Mouse (Mus musculus) heart, embryonic 14.5 days (tissue): ENCODE results near the gene Dcx. TPM values are rescaled to one million over a fixed set of nuclear protein-coding genes. Genes with fewer than 3 reads are reported as not detected.

Experiments
- ATAC-seq: fragments of 200-750 bp; cut with Nextera tagmentation; 2 replicates; pipeline ENCODE4 v1.8.0; 2017; ENCODE audit warnings: low read depth, moderate TSS enrichment; ENCODE audit not compliant: insufficient number of reproducible peaks, insufficient read depth, low FRiP score
- H3K27ac ChIP-seq, 2 experiments: fragments of 200-500 bp in 1 of 2; fragments of 300-500 bp in 1 of 2; sonication (generic) in 1 of 2; replicated peaks in 1 of 2; 2 replicates each; pipeline ENCODE4 v1.5.1; 2012 to 2014; ENCODE audit warnings: low read depth in 2 of 2, low read length in 2 of 2, control low read depth in 1 of 2, mild to moderate bottlenecking in 1 of 2, mixed read lengths in 1 of 2; ENCODE audit not compliant: control insufficient read depth in 1 of 2, insufficient read depth in 1 of 2
- H3K27me3 ChIP-seq: fragments of 300-500 bp; sonication (generic); 2 replicates; pipeline ENCODE4 v1.6.1; 2014; ENCODE audit warnings: mild to moderate bottlenecking, low read length, control low read depth; ENCODE audit not compliant: control insufficient read depth, insufficient read depth
- H3K36me3 ChIP-seq: fragments of 300-500 bp; sonication (generic); 2 replicates; pipeline ENCODE4 v1.6.1; 2014; ENCODE audit warnings: mild to moderate bottlenecking, control low read depth, low read length, mixed read lengths; ENCODE audit not compliant: control insufficient read depth, insufficient read depth
- H3K4me1 ChIP-seq, 2 experiments: fragments of 200-500 bp in 1 of 2; fragments of 300-500 bp in 1 of 2; sonication (generic) in 1 of 2; 2 replicates each; pipeline ENCODE4 v1.6.1; 2012 to 2014; ENCODE audit warnings: low read length in 2 of 2, control low read depth in 1 of 2, mixed read lengths in 1 of 2; ENCODE audit not compliant: control insufficient read depth in 2 of 2, insufficient read depth in 2 of 2
- H3K4me2 ChIP-seq: fragments of 300-500 bp; sonication (generic); 2 replicates; pipeline ENCODE4 v1.6.1; 2014; ENCODE audit warnings: mild to moderate bottlenecking, low read length
- H3K4me3 ChIP-seq, 2 experiments: fragments of 200-500 bp in 1 of 2; fragments of 300-500 bp in 1 of 2; sonication (generic) in 1 of 2; 2 replicates each; pipeline ENCODE4 v1.5.1; 2012 to 2014; ENCODE audit warnings: low read length in 2 of 2, mild to moderate bottlenecking in 2 of 2, control low read depth in 1 of 2, low read depth in 1 of 2, moderate library complexity in 1 of 2; ENCODE audit not compliant: control insufficient read depth in 1 of 2, insufficient read depth in 1 of 2
- H3K9ac ChIP-seq: fragments of 300-500 bp; sonication (generic); 2 replicates; pipeline ENCODE4 v1.6.1; 2014; ENCODE audit warnings: mild to moderate bottlenecking, low read length
- H3K9me3 ChIP-seq: fragments of 300-500 bp; sonication (generic); 2 replicates; pipeline ENCODE4 v1.6.1; 2016; ENCODE audit warnings: low read length, control low read depth; ENCODE audit not compliant: control insufficient read depth
- WGBS: fragments of 180-500 bp; shearing (Covaris S2); extraction: QIAGEN DNeasy Blood & Tissue Kit; methylation state at CpG from one replicate; pipeline ENCODE4 v1.1.7; 2014; 5-methylcytosine and 5-hydroxymethylcytosine counted together
- polyA plus RNA-seq: library from polyadenylated mRNA; unstranded; fragments of >200 nt; fragmentation: Nextera tagmentation; extraction: Ambion mirVana; gene quantifications from 2 replicates; pipeline ENCODE4 v1.2.1, GENCODE M21; 2014

The Dcx gene
- 0.18 and 0.47 TPM in 2 replicates for polyA plus RNA-seq

DNA sequence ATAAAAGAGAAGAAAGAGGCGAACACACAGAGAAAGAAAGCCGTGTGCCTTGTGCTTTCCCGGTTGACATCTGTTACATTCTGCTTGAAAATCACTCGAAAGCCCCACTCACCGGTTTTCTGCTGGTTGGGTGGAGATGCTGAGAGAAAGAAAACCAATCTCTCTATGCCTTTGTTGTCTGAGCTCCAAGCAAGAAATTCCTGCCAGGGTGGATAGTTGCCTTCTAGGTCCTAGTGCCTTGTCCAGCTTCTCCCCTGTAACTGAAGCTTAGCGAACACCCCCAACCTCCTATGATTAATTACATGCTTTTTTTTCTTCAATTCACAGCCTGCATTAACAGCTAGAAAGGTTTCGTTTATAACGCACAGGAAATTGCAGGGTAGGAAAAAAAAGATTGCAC lies at the start of gene Dcx:
Gene Dcx, minus strand, starts transcription at position 354 of the 400 bp plus-strand sequence.
- H3K9me3 ChIP-seq, result no peaks in the 10 kb centered on the region
- no peaks in the 10 kb centered on the region for H3K27me3 ChIP-seq
- H3K27ac ChIP-seq, result no peak within 1 kb of the TSS
- no peak within 1 kb of the TSS for H3K9ac ChIP-seq
- WGBS, result 60% methylated on average over 8 of the region's 8 CpGs
- no peaks in the 10 kb centered on the region for H3K36me3 ChIP-seq
- no peak for ATAC-seq
- H3K4me3 ChIP-seq, result no peak within 1 kb of the TSS
- no peak within 1 kb of the TSS for H3K4me2 ChIP-seq
- H3K4me1 ChIP-seq, result no peaks in the 10 kb centered on the region

- H3K9me3 ChIP-seq, result no peaks in the 10 kb centered on the region
- no peak overlapping the region for H3K27ac ChIP-seq
- WGBS, result 62% methylated on average over 6 of the region's 6 CpGs
- no peak overlapping the region for H3K4me3 ChIP-seq
- no peak overlapping the region for H3K9ac ChIP-seq
- H3K4me2 ChIP-seq, result no peak overlapping the region
- no peaks in the 10 kb centered on the region for H3K36me3 ChIP-seq
- ATAC-seq, result no peak
- H3K27me3 ChIP-seq, result no peaks in the 10 kb centered on the region
- no peaks in the 10 kb centered on the region for H3K4me1 ChIP-seq
Observed at GRCm38 (mm10) chrX:143966249-143966648, 33.1 kb upstream of the Dcx start.

- no peaks in the 10 kb centered on the region for H3K27me3 ChIP-seq
- H3K4me2 ChIP-seq, result no peak overlapping the region
- H3K27ac ChIP-seq, result no peak overlapping the region
- no peak overlapping the region for H3K9ac ChIP-seq
- ATAC-seq, result no peak
- no peaks in the 10 kb centered on the region for H3K4me1 ChIP-seq
- no peak overlapping the region for H3K4me3 ChIP-seq
- 65% methylated on average over 2 of the region's 2 CpGs for WGBS
- H3K36me3 ChIP-seq, result no peaks in the 10 kb centered on the region
- no peaks in the 10 kb centered on the region for H3K9me3 ChIP-seq
Observed at GRCm38 (mm10) chrX:143933671-143934070, 560 bp upstream of the Dcx start.

DNA sequence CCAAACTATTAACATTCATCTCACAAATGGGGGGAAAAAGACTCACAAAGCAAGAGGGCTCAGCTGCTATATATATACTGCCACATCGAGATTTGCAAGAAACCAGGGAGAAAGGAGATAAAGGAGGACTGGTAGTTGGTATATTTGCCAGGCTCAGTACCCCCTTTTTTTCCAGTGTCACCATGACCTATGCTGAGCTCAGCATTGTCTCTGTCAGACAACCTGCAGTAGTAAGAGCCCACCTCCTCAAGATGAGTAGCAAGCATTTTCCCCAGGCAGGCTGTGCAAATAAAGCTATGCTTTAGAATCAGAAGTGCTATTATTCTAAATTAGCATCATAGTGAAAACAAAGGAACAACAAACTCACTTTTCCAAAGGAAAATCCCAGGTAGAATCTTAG lies 581 bp downstream of the Dcx start:
- Histone ChIP-seq H3K27me3 (no peaks in the 10 kb centered on the region), H3K4me3 (no peak overlapping the region), H3K36me3 (no peaks in the 10 kb centered on the region), H3K4me2 (no peak overlapping the region), H3K27ac (no peak overlapping the region), H3K4me1 (no peaks in the 10 kb centered on the region), H3K9me3 (no peaks in the 10 kb centered on the region), H3K9ac (no peak overlapping the region)
- no peak for ATAC-seq
- 33% methylated on average over 1 of the region's 1 CpGs for WGBS

DNA sequence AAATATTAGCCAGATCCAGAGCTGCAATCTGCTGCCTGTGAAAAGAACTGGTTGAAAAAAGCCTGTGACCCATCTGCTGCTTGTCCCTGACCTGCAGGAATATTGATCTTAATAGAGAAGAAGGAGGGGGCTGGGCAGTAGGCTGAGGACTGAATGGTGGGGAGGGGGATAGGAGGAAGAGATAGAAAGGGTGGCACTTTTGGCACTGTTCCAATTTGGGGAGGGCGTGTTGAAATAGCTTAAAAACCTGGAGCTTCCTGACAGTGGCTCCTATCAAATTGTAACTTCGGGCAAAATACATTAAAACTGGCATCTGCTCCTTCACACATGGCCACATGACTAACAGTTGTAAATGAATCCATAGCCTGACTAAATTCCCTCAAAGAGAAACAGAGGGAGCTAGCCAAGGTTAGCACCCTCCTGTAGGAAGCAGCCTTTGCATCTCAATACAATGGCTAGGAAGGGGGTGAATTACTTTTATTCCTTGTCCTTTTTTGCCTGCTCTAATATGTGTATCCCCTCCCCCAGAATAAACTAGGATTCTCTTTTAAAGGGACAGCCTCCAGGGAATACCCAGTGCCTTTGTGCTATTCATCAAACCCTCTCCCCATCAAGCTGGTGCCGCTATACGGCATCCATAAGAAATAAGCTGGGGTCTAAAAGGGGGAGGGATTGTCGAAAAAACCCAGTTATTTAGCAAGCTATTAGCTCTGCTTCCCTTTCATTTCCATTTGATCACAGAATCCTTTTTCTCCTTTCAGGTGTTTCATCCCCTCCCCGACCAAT lies 1.5 kb downstream of the Dcx start:
- Histone ChIP-seq H3K27me3 (no peaks in the 10 kb centered on the region), H3K4me2 (no peak overlapping the region), H3K9me3 (no peaks in the 10 kb centered on the region), H3K9ac (no peak overlapping the region), H3K27ac (no peak overlapping the region), H3K36me3 (no peaks in the 10 kb centered on the region), H3K4me3 (no peak overlapping the region), H3K4me1 (no peaks in the 10 kb centered on the region)
- 48% methylated on average over 6 of the region's 6 CpGs for WGBS
- no peak for ATAC-seq

DNA sequence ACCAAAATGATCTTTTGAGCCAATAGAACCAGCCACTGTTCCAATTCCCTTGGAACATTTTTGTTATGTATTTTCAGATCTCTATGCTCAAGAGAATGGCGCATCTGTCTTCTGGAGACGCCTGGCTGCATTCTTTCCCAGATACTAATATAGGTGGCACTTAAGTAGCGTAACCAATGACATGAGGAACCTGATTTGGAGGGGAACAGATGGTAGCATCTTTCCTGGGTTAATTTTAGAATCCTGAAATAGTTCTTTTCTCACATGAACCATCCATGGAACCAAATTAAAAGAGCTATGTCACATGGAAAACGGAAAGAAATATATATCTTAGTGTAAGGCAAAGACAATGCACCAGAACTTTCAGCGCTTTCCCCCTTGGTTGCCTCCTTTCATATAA lies 11.0 kb downstream of the Dcx start:
- H3K4me2 ChIP-seq, result no peak overlapping the region
- H3K4me3 ChIP-seq, result no peak overlapping the region
- WGBS, result 75% methylated on average over 5 of the region's 5 CpGs
- H3K9ac ChIP-seq, result no peak overlapping the region
- H3K36me3 ChIP-seq, result no peaks in the 10 kb centered on the region
- ATAC-seq, result no peak
- H3K9me3 ChIP-seq, result no peaks in the 10 kb centered on the region
- H3K4me1 ChIP-seq, result no peaks in the 10 kb centered on the region
- no peak overlapping the region for H3K27ac ChIP-seq
- H3K27me3 ChIP-seq, result no peaks in the 10 kb centered on the region

- ATAC-seq, result no peak
- no peaks in the 10 kb centered on the region for H3K9me3 ChIP-seq
- WGBS, result 24% methylated on average over 3 of the region's 3 CpGs
- no peaks in the 10 kb centered on the region for H3K27me3 ChIP-seq
- H3K4me2 ChIP-seq, result no peak overlapping the region
- H3K4me1 ChIP-seq, result no peaks in the 10 kb centered on the region
- no peaks in the 10 kb centered on the region for H3K36me3 ChIP-seq
- no peak overlapping the region for H3K27ac ChIP-seq
- no peak overlapping the region for H3K4me3 ChIP-seq
- H3K9ac ChIP-seq, result no peak overlapping the region
Observed at GRCm38 (mm10) chrX:143906699-143907471, 26.2 kb downstream of the Dcx start.
